Mouse (Mus musculus): ENCODE results near the gene Sdk2. TPM values are rescaled to one million over a fixed set of nuclear protein-coding genes. Genes with fewer than 3 reads are reported as not detected.

The Sdk2 gene
- polyA plus RNA-seq, 1 experiment, result 3.0 TPM

- H3K27ac ChIP-seq (ENCODE audit: insufficient read depth, low read length), result no peak overlapping the region
- no peaks in the 10 kb centered on the region for H3K4me1 ChIP-seq (ENCODE audit: control insufficient read depth, insufficient read depth, insufficient read length)
- no peaks in the 10 kb centered on the region for H3K27me3 ChIP-seq (ENCODE audit: control insufficient read depth, insufficient read depth, low read length)
- TF ChIP-seq CTCF (IDR thresholded peaks at IDR 0.05; ENCODE audit: extremely low read depth, insufficient read depth, insufficient read length, insufficient replicate concordance), result no peak
- no peak for DNase-seq (ENCODE audit: low read depth in 1 of 2, low spot score in 2 of 2)
- H3K4me3 ChIP-seq (ENCODE audit: extremely low read depth, insufficient read depth, insufficient read length), result no peak overlapping the region
- WGBS, result 86% methylated on average over 8 of the region's 8 CpGs
- no peaks in the 10 kb centered on the region for H3K36me3 ChIP-seq (ENCODE audit: control insufficient read depth, insufficient read depth, low read length)
Observed at GRCm38 (mm10) chr11:113948676-113949075, 118.2 kb downstream of the Sdk2 start.

GRCm38 (mm10) chr11:113942101-113942735, 124.6 kb downstream of the Sdk2 start:
- H3K27ac ChIP-seq (ENCODE audit: insufficient read depth, low read length), result no peak overlapping the region
- H3K4me1 ChIP-seq (ENCODE audit: control insufficient read depth, insufficient read depth, insufficient read length), result no peaks in the 10 kb centered on the region
- DNase-seq (ENCODE audit: low read depth in 1 of 2, low spot score in 2 of 2), result no peak
- TF ChIP-seq POLR2A (IDR thresholded peaks at IDR 0.05; ENCODE audit: low read depth, low read length) (no peak), CTCF (IDR thresholded peaks at IDR 0.05; ENCODE audit: extremely low read depth, insufficient read depth, insufficient read length, insufficient replicate concordance) (no peak)
- no peaks in the 10 kb centered on the region for H3K27me3 ChIP-seq (ENCODE audit: control insufficient read depth, insufficient read depth, low read length)
- 61% methylated on average over 9 of the region's 9 CpGs for WGBS
- H3K36me3 ChIP-seq (ENCODE audit: control insufficient read depth, insufficient read depth, low read length), result no peaks in the 10 kb centered on the region
- H3K4me3 ChIP-seq (ENCODE audit: extremely low read depth, insufficient read depth, insufficient read length), result no peak overlapping the region

GRCm38 (mm10) chr11:113933678-113934077, 133.2 kb downstream of the Sdk2 start:
- TF ChIP-seq CTCF (IDR thresholded peaks at IDR 0.05; ENCODE audit: extremely low read depth, insufficient read depth, insufficient read length, insufficient replicate concordance), result no peak
- TF ChIP-seq POLR2A (IDR thresholded peaks at IDR 0.05; ENCODE audit: low read depth, low read length), result no peak
- Histone ChIP-seq H3K36me3 (ENCODE audit: control insufficient read depth, insufficient read depth, low read length) (no peaks in the 10 kb centered on the region), H3K4me3 (ENCODE audit: extremely low read depth, insufficient read depth, insufficient read length) (no peak overlapping the region), H3K27me3 (ENCODE audit: control insufficient read depth, insufficient read depth, low read length) (no peaks in the 10 kb centered on the region), H3K4me1 (ENCODE audit: control insufficient read depth, insufficient read depth, insufficient read length) (no peaks in the 10 kb centered on the region), H3K27ac (ENCODE audit: insufficient read depth, low read length) (no peak overlapping the region)
- no peak for DNase-seq (ENCODE audit: low read depth in 1 of 2, low spot score in 2 of 2)
- WGBS, result 76% methylated on average over 9 of the region's 9 CpGs

- Histone ChIP-seq H3K27ac (ENCODE audit: insufficient read depth, low read length) (no peak overlapping the region), H3K4me1 (ENCODE audit: control insufficient read depth, insufficient read depth, insufficient read length) (no peaks in the 10 kb centered on the region), H3K4me3 (ENCODE audit: extremely low read depth, insufficient read depth, insufficient read length) (no peak overlapping the region), H3K36me3 (ENCODE audit: control insufficient read depth, insufficient read depth, low read length) (no peaks in the 10 kb centered on the region), H3K27me3 (ENCODE audit: control insufficient read depth, insufficient read depth, low read length) (no peaks in the 10 kb centered on the region)
- TF ChIP-seq CTCF (IDR thresholded peaks at IDR 0.05; ENCODE audit: extremely low read depth, insufficient read depth, insufficient read length, insufficient replicate concordance) (no peak), POLR2A (IDR thresholded peaks at IDR 0.05; ENCODE audit: low read depth, low read length) (no peak)
- no peak for DNase-seq (ENCODE audit: low read depth in 1 of 2, low spot score in 2 of 2)
- WGBS, result 78% methylated on average over 7 of the region's 7 CpGs
Observed at GRCm38 (mm10) chr11:113932909-113933308, 133.9 kb downstream of the Sdk2 start.

GRCm38 (mm10) chr11:113931701-113932100, 135.1 kb downstream of the Sdk2 start:
- no peaks in the 10 kb centered on the region for H3K4me1 ChIP-seq (ENCODE audit: control insufficient read depth, insufficient read depth, insufficient read length)
- no peak overlapping the region for H3K27ac ChIP-seq (ENCODE audit: insufficient read depth, low read length)
- no peak overlapping the region for H3K4me3 ChIP-seq (ENCODE audit: extremely low read depth, insufficient read depth, insufficient read length)
- TF ChIP-seq CTCF (IDR thresholded peaks at IDR 0.05; ENCODE audit: extremely low read depth, insufficient read depth, insufficient read length, insufficient replicate concordance), result no peak
- no peak for TF ChIP-seq POLR2A (IDR thresholded peaks at IDR 0.05; ENCODE audit: low read depth, low read length)
- no peak for DNase-seq (ENCODE audit: low read depth in 1 of 2, low spot score in 2 of 2)
- H3K36me3 ChIP-seq (ENCODE audit: control insufficient read depth, insufficient read depth, low read length), result no peaks in the 10 kb centered on the region
- no peaks in the 10 kb centered on the region for H3K27me3 ChIP-seq (ENCODE audit: control insufficient read depth, insufficient read depth, low read length)
- 65% methylated on average over 4 of the region's 4 CpGs for WGBS

- no peak overlapping the region for H3K27ac ChIP-seq (ENCODE audit: insufficient read depth, low read length)
- H3K4me3 ChIP-seq (ENCODE audit: extremely low read depth, insufficient read depth, insufficient read length), result no peak overlapping the region
- 85% methylated on average over 11 of the region's 11 CpGs for WGBS
- no peaks in the 10 kb centered on the region for H3K36me3 ChIP-seq (ENCODE audit: control insufficient read depth, insufficient read depth, low read length)
- no peaks in the 10 kb centered on the region for H3K4me1 ChIP-seq (ENCODE audit: control insufficient read depth, insufficient read depth, insufficient read length)
- no peak for TF ChIP-seq CTCF (IDR thresholded peaks at IDR 0.05; ENCODE audit: extremely low read depth, insufficient read depth, insufficient read length, insufficient replicate concordance)
- no peak for TF ChIP-seq POLR2A (IDR thresholded peaks at IDR 0.05; ENCODE audit: low read depth, low read length)
- no peak for DNase-seq (ENCODE audit: low read depth in 1 of 2, low spot score in 2 of 2)
- H3K27me3 ChIP-seq (ENCODE audit: control insufficient read depth, insufficient read depth, low read length), result no peaks in the 10 kb centered on the region
Observed at GRCm38 (mm10) chr11:113930112-113930511, 136.7 kb downstream of the Sdk2 start.

GRCm38 (mm10) chr11:113928831-113929230, 138.0 kb downstream of the Sdk2 start:
- no peak overlapping the region for H3K27ac ChIP-seq (ENCODE audit: insufficient read depth, low read length)
- no peaks in the 10 kb centered on the region for H3K27me3 ChIP-seq (ENCODE audit: control insufficient read depth, insufficient read depth, low read length)
- no peaks in the 10 kb centered on the region for H3K4me1 ChIP-seq (ENCODE audit: control insufficient read depth, insufficient read depth, insufficient read length)
- no peak for DNase-seq (ENCODE audit: low read depth in 1 of 2, low spot score in 2 of 2)
- 75% methylated on average over 2 of the region's 2 CpGs for WGBS
- no peak overlapping the region for H3K4me3 ChIP-seq (ENCODE audit: extremely low read depth, insufficient read depth, insufficient read length)
- no peak for TF ChIP-seq POLR2A (IDR thresholded peaks at IDR 0.05; ENCODE audit: low read depth, low read length)
- TF ChIP-seq CTCF (IDR thresholded peaks at IDR 0.05; ENCODE audit: extremely low read depth, insufficient read depth, insufficient read length, insufficient replicate concordance), result no peak
- H3K36me3 ChIP-seq (ENCODE audit: control insufficient read depth, insufficient read depth, low read length), result no peaks in the 10 kb centered on the region
